Mouse (Mus musculus) thymus, postnatal 25 days (tissue): ENCODE data around the gene Kidins220.

Experiments used
- DNase-seq: peaks from one replicate; pipeline ENCODE4 v3.0.0; 2022

Gene Kidins220

GRCm38 (mm10) chr12:25093241-25093774 is 118.6 kb downstream of the Kidins220 start:
- DNase-seq: no peak

GRCm38 (mm10) chr12:25094621-25095521 is 120.1 kb downstream of the Kidins220 start:
- peak; percentile 36 for DNase-seq

- no peak for DNase-seq
Observed at GRCm38 (mm10) chr12:25095538-25095937, 120.8 kb downstream of the Kidins220 start.

GRCm38 (mm10) chr12:25095974-25096639 is 121.4 kb downstream of the Kidins220 start:
- peak; percentile 96 for DNase-seq

GRCm38 (mm10) chr12:25096640-25097051 is 121.9 kb downstream of the Kidins220 start:
- DNase-seq: no peak

- DNase-seq: no peak
Observed at GRCm38 (mm10) chr12:25097052-25097209, 122.2 kb downstream of the Kidins220 start, which contains the start of gene Id2. TSS of gene Id2 (minus strand) at chr12:25097140.

- peak; percentile 21 for DNase-seq
Observed at GRCm38 (mm10) chr12:25097210-25098160, 122.8 kb downstream of the Kidins220 start.

- peak; percentile 50 for DNase-seq
Observed at GRCm38 (mm10) chr12:25098161-25098550, 123.4 kb downstream of the Kidins220 start.

GRCm38 (mm10) chr12:25098561-25099312 is 124.0 kb downstream of the Kidins220 start:
- DNase-seq: peak; percentile 66

GRCm38 (mm10) chr12:25099313-25099562 is 124.5 kb downstream of the Kidins220 start:
- DNase-seq: no peak

- peak; percentile 20 for DNase-seq
Observed at GRCm38 (mm10) chr12:25099563-25100408, 125.1 kb downstream of the Kidins220 start.

- peak; percentile 27 for DNase-seq
Observed at GRCm38 (mm10) chr12:25100411-25101217, 125.9 kb downstream of the Kidins220 start.

GRCm38 (mm10) chr12:25101389-25101788 is 126.7 kb downstream of the Kidins220 start:
- no peak for DNase-seq

GRCm38 (mm10) chr12:25103911-25104310 is 129.2 kb downstream of the Kidins220 start:
- DNase-seq: no peak

- no peak for DNase-seq
Observed at GRCm38 (mm10) chr12:25104541-25104940, 129.8 kb downstream of the Kidins220 start.

GRCm38 (mm10) chr12:25108865-25109264 is 134.1 kb downstream of the Kidins220 start:
- no peak for DNase-seq

GRCm38 (mm10) chr12:25109971-25110681 is 135.4 kb downstream of the Kidins220 start:
- no peak for DNase-seq

GRCm38 (mm10) chr12:25110682-25111078 is 136.0 kb downstream of the Kidins220 start:
- no peak for DNase-seq
